Mouse (Mus musculus): ENCODE measurements around the gene Srbd1.

The Srbd1 gene

DNA sequence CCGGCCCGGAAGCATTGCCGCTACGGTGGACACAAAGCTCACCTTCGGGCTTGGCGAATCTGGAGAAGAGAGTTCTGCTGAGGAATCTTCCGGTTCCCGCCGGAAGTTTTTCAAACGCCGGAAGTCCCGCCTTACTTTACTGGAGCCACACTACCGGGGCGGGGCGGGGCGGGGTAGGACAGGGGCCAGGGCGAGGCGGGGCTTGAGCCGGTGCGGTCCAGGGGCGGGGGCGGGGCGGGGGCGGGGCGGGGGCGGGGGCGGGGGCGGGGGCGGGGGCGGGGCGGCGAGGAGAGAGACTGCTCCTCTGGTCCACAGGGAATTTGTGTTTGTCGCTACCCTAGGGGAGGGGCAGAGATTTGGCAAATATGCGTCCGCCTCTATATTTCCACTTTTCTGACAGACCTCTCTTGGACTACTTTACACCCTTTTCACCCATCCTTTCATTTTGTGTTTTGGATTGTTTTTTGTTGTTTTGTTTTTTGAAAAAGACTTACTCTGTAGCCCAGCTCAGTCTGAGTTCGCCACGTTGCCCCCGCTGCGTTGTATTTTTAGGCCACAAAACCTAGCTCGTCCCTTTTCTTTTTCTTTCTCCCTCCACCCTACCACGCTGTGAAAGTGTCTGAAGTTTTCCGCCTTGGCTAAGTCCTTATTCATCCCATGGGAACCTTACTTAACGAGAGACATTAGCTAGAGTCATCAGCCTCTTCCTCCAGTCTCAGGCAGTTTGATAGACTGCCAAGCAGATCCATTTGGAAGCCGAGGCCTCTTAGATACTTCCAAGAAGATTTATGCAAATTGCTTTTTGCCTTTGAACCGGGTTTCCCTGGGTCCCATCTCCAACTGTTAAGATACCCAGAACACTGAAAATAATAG, at the start of gene Srbd1:
Gene Srbd1, minus strand, starts transcription at position 97 of the 873 bp plus-strand sequence.
- DNase-seq (ENCODE audit: low spot score in 2 of 2): peak; percentile 83 to 90

DNA sequence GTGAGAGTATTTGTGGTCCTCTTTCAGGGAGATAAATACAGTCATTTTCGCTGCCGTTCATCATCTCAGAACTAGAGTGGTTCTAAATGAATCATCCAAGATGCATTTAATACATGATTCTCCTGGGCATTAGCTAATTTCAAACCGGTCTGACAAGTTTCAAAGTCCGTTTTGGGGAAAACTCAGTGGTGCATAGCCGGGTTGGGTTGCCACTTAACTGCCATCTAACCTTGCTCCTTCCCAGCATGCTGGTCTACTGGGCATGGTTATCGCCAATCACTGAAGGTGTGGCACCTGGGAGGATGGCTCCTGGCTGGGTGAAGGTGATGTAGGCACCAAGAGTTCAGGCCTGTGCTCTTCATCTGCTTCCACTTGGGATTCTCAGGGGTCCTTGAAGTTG, 49.0 kb upstream of the Srbd1 start:
- DNase-seq (ENCODE audit: low spot score in 2 of 2): no peak

DNA sequence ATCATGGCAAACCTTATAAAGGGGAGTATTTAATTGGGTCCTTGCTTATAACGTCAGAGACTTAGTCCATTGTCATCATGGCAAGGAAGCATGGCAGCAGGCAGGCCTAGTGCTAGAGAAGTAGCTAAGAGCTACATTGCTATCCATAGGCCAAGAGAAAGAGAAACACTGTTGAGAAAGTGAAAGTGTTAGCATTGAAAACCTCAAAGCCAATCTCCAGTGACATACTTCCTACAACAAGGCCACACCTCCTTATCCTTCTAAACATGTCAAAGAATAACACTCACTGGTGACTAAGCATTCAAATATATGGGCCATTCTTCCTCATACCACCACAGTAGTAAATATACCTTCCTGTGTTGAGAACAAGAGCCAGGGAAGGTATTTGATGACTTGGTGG, 42.8 kb upstream of the Srbd1 start:
- no peak for DNase-seq (ENCODE audit: low spot score in 2 of 2)

DNA sequence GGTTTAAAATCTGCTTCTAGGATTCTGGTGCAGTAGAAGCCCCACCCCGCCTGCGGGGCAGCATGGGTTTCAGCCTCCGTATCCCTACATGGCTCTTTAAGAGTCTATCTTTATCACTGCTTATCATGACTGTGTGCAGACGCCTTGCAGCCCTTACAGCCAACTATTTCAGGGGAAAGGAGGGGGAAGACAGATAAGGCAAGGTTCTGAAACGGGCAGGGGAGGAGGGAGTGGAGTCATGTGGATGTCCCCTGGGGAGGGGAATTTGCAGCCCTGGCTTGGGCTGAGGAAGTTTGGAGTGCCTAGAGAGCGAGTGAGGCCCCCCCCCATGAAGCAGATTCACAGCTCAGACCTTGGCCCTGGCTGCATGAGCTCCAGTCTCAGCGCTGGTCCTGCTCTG, 40.6 kb upstream of the Srbd1 start:
- peak in 1 of 2 experiments; percentile 27 for DNase-seq (ENCODE audit: low spot score in 2 of 2)

DNA sequence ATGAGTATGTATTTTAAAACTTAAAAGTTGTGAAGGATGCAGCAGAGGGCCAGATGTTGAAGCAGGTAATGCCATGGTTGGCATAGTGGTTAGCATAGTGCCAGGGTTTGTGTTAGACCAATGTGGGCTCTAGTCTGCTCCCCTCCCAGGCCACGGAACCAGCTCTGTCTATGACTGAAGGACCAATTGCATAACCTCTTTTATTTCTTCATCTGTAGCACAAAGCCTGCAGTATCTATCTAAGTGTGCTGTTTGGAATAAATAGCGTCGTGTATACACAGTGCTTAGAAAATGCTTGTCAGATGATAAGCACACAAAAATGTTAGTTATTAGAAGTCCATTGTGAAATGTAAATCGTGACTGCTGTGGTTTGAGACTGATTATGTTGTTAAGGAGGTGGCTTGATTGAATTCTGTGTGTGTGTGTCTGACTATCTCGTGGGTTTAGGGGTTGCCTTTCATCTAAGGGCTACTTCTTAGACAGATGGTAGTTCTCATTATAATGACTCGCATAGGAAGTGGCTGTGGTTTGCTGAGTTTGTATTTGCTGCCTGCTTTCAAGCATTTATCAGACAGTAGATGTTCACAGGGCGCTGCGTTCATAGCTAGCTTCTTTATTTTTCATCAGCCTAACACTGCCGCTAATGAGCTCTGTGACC, 39.7 kb upstream of the Srbd1 start:
- no peak for DNase-seq (ENCODE audit: low spot score in 2 of 2)

DNA sequence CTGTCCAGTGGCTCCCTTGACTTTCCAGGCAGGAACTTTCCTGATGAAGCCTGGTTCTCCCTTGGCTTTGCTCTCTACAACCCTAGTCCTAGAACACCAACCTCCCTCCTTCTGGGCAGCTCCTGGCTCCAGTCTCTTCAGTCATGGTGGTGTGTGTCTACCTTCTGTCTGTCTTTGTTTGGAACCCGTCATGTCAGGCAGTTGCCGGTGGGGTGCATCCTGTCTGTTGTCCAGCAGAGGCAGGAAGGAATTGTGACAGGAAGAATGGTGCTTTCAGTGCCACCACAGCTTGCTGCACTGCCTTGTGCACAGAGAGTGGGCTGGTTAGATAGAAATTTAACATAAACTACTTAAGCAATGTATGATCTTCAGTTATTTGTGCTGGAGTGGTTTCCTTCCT, 38.8 kb upstream of the Srbd1 start:
- DNase-seq (ENCODE audit: low spot score in 2 of 2): no peak

DNA sequence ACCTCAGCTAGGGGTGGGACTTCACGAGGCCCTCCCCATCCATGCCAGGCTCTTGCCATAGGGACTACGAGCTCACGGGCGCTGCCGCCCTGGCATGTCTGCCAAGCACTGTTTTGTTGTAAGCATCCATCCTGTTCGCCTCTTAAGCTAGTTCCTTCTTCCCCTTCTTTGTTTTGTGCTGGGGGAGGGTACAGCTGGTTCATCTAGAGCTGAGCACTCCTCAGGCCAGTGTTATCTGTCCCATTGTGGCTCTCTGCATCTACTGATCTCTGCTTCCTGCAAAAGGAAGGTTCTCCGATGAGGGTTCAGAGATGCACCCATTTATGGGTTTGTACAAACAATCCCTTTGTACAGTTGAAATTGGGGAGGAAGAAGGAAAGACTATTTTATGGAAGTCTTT, 31.7 kb upstream of the Srbd1 start:
- DNase-seq (ENCODE audit: low spot score in 2 of 2): no peak

DNA sequence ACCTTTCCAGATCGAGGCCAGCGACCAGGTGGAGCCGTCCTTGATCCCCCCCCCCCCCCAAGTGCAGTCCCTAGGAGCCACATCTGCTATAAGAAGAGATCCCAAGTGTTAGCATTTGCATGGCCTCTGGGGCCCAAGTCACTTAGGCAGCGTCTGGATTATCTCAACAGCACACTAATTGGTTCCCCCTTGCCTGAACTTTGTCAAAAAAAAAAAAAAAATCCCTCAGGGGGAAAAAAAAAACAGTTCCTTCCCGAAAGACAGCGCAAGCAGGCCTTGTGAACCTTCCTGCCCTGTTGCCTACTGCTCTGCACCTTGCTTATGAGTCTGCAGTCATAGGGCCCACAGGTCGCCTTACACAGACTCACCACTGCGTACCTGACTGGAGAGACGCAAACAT, 30.5 kb upstream of the Srbd1 start:
- no peak for DNase-seq (ENCODE audit: low spot score in 2 of 2)

DNA sequence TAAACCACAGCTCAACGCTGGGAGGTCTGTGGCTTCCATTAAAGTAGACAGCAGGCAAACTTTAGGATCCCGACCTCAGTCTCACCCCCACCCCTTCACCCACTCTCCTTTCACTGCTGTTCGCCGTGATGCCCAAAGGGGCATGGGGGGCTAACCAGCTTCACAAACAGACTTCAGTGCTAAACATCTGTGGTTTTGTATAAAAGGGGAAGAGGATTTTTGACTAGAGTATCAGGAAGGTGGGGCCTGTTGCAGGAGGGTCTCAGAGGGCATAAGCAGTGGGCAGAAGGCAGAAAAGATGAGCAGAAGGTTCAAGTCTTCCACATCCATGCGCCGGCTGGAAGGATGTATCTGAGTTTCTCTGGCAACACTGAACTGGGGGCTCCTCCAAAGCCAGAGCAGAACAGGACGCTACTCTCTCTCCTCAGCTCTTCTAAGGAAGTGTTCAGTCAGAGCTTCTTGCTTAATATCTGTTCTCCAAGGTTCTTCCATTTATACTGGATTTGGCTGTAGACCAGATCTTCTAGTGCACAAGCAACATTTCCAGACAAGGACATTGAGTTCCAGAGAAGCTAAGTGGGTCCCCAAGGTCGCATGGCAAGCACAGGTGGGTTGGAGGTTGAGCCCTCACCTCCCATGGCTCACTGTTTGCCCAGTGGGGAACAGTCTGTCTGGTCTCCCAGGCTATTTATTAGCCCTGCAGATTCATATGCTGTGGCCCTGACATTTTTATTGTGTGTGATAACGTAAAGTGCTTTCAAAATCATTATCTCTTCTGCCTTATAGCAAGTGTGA, 25.4 kb upstream of the Srbd1 start:
- DNase-seq (ENCODE audit: low spot score in 2 of 2): no peak

DNA sequence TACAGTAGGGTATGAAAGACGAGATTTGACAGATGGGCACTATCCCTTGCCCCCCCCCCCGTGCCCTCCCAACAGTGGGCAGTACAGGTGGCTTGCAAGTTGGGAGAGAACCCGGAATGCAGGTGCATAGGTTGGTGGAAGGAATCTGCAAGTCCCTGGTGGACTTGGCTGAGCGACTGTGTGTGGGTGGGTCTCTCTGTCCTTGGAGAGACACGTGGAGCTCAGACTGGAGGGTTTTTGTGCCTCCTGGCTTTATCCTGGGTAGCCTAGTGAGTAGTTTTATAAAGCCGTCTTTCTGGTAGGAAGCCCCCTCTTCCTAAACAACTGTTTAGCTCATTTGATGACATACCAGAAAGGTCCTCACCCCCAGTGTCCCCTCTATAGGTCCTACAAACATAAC, 24.1 kb upstream of the Srbd1 start:
- no peak for DNase-seq (ENCODE audit: low spot score in 2 of 2)

DNA sequence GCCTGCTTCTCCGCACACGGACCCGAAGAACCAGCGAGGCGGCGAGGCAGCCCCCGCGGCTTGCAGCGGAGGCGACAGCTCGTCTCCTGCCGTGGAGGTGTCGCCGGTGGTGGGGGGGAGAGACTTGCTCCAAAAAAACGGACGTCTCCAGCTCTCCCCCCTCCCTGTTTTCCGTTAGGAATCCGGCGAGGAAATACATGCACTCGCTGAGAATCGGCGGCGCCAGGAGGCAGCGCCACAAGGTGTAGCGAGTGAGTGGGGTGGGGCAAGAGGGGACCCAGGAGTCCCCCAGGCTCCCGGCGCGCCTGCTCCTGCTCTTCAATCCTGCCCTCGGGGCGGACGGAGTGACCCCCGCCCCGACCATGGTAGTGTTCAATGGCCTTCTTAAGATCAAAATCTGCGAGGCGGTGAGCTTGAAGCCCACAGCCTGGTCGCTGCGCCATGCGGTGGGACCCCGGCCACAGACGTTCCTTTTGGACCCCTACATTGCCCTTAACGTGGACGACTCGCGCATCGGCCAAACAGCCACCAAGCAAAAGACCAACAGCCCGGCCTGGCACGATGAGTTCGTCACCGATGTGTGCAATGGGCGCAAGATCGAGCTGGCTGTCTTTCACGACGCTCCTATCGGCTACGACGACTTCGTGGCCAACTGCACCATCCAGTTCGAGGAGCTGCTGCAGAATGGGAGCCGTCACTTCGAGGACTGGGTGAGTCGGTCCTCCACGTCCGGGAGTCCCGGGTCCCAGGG, 23.4 kb upstream of the Srbd1 start:
- DNase-seq (ENCODE audit: low spot score in 2 of 2): no peak

DNA sequence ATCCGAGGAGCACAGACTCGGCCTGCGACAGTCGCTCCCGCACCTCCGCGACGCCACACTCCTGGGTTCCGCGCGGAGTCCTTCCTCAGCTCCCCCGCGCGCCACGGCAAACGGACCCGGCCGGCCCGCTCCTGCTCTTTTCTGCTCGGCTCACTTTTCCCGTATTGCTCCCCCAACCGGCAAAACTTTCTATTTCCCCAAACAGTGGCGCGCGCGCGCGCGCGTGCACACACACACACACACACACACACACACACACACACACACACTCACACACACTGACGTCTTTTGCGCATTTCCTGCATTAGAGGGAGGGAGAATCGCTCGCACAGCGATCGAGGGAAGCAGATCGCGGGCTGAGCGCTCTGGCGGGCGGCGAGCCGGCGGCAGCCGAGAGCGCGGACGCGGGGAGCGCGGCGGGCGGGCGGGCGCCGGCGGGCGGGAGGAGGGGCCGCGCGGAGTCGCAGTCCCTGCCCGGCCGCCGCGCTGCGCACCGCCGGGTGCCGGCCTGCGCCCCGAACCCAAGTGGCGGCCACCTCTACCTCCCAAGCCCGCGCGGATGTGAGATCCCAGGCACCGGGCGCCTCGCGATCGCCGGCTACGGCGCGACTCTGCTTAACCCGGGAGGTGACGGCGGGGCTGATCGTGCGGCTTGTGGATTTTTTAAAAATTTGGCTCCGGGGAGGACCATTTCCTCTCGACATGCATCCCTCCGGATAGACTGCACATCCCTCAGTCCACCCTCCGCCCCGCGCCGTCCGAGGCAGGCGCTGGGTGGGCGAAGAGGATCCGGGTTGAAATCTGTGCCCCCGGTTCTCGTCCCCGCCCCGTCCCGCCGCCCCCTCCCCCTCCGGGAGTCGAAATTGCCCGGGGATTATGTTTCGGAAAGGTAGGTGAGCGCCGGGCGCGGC, 22.6 kb upstream of the Srbd1 start, which contains the start of gene Prkce:
Gene Prkce, plus strand, starts transcription at position 466 of the 911 bp plus-strand sequence.
- DNase-seq (ENCODE audit: low spot score in 2 of 2): peak; percentile 81 to 89

DNA sequence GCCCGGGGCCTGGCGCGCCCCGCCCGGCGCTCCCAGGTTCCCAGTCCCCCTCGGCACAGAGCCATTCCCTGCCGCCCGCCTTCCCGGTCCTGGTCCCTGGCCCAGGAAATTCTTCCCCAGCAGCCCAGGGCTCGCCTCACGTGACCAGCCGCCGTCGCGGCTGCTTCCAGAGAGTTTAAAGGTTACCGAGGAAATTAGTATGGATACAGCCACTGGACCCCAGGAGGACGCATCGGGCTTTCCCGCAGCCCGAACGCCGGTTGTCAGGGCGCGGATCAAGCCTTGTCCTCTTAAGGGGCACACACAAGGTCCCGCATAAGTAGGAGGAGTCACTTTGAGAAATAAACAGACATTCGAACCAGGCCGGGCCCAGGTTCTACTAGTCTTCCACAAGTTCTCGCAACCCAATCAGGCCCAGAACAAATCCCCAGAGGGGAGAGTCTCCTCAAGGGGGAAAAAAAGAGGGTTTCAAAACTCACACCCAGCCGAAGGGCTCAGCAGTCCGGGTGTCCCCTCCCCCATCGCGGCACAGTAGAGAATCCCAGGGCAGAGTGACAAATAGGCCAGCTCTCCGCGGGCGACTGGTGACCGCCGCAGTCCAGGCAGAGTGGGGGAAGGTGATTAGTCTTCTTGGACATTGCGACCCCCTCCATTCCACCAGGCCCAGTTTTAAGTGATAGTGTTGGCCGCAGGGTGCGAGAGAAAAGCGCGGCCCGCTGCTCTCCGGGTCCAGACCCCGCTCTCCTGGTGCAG, 21.8 kb upstream of the Srbd1 start:
- peak; percentile 77 to 82 for DNase-seq (ENCODE audit: low spot score in 2 of 2)

DNA sequence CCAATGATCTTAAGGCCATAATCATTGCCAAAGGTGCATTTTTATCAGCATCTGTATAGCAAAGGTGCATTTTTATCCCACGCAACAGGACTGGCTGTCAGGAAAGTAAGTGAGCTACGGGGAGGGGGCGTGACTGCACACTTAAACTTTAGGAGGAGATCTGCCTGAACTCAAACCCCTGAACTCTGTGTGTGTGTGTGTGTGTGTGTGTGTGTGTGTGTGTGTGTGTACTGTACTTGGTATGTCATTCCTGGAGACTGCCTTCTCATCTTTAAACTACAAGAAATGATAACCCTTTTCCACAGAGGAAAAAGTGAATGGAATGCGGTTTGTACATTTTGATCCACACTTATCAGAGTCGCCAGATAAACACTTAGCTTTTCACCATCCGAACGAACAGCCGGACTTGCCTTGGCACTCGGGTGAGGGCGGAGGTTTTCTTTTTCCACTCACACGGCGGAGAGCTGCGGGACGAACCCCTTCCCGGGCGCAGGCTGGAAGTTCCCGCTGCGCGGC, 21.1 kb upstream of the Srbd1 start:
- no peak for DNase-seq (ENCODE audit: low spot score in 2 of 2)

DNA sequence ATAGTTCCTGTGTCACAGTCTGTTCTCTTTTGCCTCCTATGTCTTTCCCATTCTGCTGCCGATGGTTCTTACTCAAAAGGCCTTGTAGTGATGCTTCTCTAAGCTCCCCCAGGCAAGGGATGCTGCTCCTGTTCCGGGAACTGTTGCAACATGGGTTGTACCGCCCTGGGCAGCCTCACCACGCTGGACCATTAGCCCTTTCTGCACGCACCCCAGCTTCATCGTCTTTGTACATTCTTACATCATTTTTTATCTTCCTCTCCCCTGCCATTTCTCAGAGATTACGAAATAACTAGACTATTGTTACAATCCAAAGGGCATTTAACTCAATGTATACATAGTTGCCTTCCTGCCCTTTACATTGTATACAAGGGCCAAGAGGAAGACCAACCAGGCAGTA, 19.4 kb upstream of the Srbd1 start:
- DNase-seq (ENCODE audit: low spot score in 2 of 2): no peak

DNA sequence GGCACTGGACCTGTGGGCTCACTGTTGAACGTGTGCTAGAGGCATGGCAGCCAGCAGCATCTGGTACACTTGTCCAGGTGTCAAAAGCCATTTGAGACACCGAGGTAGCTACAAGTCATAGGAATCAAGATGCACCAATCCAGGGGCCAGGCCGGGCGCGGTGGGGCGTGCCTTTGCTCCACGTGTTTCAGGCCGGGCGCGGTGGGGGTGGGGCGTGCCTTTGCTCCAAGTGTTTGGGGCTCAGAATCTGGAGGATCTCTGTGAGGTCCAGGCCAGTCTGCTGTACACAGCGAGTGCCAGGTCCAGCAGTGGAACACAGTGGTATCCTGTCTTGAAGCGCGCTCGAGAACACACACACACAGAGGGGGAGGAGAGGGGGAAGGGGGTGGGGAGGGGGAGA, 17.7 kb upstream of the Srbd1 start:
- no peak for DNase-seq (ENCODE audit: low spot score in 2 of 2)

DNA sequence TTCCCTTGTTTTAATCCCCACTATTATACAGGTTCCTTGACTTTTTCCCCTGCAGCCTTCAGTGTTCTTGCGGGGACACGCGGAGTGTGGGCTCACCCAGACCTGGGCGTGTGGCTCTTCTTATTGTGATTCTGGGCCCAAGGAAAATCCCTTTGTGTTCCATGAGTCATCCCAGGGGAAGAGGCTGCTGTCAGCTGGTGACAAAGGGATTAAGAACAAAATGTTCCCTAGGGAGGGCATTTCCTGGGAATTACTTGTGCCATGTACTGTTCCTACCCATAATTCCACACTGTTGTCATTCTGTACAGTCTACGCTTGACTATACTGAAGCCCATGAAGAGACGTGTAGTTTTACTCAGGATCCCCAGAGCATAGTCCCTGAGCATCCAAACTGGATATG, 12.0 kb upstream of the Srbd1 start:
- DNase-seq (ENCODE audit: low spot score in 2 of 2): no peak

DNA sequence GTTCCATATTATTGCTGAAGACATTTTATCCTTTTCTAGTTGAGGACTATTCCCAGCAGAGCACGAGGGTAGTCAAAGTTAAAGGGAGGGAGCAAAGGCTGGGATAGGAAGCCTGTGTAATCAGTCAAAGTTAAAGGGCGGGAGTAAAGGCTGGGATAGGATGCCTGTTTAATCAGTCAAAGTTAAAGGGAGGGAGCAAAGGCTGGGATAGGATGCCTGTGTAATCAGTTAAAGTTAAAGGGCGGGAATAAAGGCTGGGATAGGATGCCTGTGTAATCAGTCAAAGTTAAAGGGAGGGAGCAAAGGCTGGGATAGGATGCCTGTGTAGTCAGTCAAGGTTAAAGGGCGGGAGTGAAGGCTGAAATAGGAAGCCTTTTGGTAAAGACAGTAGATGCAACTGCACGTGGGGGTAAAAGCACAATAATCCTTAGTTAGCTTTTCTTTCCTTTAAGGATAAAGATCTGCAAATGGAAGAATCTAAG, 5.9 kb upstream of the Srbd1 start:
- DNase-seq (ENCODE audit: low spot score in 2 of 2): peak in 1 of 2 experiments; percentile 46

DNA sequence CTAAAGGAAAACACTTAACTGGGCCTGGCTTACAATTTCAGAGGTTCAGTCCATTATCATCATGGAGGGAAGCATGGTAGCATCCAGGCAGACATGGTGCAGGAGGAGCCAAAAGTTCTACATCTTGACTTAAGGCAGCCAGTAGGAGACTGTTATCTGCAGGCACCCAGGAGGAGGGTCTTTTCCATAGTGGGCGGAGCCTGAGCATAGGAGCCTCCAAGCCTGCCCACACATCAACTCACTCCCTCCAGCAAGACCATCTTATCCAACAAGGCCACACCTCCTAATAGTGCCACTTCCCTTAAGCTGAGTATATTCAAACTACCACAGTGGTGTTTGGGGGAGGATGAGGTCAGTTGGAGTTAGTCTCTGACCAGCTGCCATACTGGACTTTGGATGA, 4.8 kb upstream of the Srbd1 start:
- DNase-seq (ENCODE audit: low spot score in 2 of 2): no peak

Data from urinary bladder, postnatal 4 days (tissue).